Mouse (Mus musculus): Measurements from ENCODE around the gene Ttll11.

DNA sequence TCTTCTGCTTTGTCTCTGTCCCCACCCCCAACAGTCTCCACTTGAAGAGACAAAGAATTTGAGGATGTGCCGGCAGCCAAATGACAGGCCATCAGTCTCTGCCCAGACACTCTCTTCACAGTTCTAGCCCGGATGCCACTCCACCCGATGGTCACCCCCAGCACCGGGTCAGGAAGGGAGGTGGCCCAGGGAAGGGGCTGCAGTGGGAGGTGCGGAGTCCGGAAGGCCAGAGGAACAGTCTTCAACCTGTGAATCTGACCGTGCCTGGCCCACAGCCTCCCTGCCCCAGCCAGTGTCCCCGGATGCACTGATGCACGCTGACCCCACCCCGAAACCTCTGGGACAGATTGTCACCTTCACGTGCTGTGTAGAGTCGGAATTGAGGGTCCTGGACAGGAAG lies 33.3 kb upstream of the Ttll11 start:
- no peak for TF ChIP-seq CTCF (IDR thresholded peaks at IDR 0.05; ENCODE audit: control insufficient read depth, insufficient read depth, insufficient replicate concordance, low read depth, low read length)
- TF ChIP-seq POLR2A (IDR thresholded peaks at IDR 0.05; ENCODE audit: control insufficient read depth, low read depth, low read length), result no peak

All from testis, adult 2 months (tissue).